Mouse (Mus musculus): ENCODE results near the gene D5Ertd579e.

GRCm38 (mm10) chr5:36716816-36717215 lies 21.0 kb upstream of the D5Ertd579e start:
- TF ChIP-seq CTCF (IDR thresholded peaks at IDR 0.05; ENCODE audit: borderline replicate concordance, insufficient read depth, low read length): no peak
- no peak for TF ChIP-seq POLR2A (IDR thresholded peaks at IDR 0.05; ENCODE audit: low read depth, low read length)
